Mouse (Mus musculus) spleen, embryonic (tissue): ENCODE data around the gene Med21.

ENCODE experiments used
- CTCF ChIA-PET: fragments of 350-600 bp; sonication (Branson Sonifier 250); formaldehyde crosslinking; loops from one replicate; lab custom pipeline; 2022; lab: Charles Lee

Gene Med21

GRCm38 (mm10) chr6:146678136-146679070, 36.1 kb downstream of the Med21 start:
- CTCF ChIA-PET: no interaction called here

- CTCF ChIA-PET: no interaction called here
Observed at GRCm38 (mm10) chr6:146683881-146684280, 41.5 kb downstream of the Med21 start.

GRCm38 (mm10) chr6:146685781-146686308, 43.5 kb downstream of the Med21 start:
- CTCF ChIA-PET: interaction anchor here (0.7 kb wide), 1 partner anchor 51 kb away, joined by 5 read pairs; no protein-coding TSS in a partner anchor

- CTCF ChIA-PET: interaction anchor here (0.7 kb wide), 1 partner anchor 50 kb away, joined by 5 read pairs; no protein-coding TSS in a partner anchor
Observed at GRCm38 (mm10) chr6:146686463-146687196, 44.3 kb downstream of the Med21 start.

GRCm38 (mm10) chr6:146688010-146688409, 45.7 kb downstream of the Med21 start:
- CTCF ChIA-PET: no interaction called here

GRCm38 (mm10) chr6:146688861-146689260, 46.5 kb downstream of the Med21 start:
- CTCF ChIA-PET: no interaction called here

GRCm38 (mm10) chr6:146697767-146698166, 55.4 kb downstream of the Med21 start:
- CTCF ChIA-PET: no interaction called here

- CTCF ChIA-PET: no interaction called here
Observed at GRCm38 (mm10) chr6:146698376-146698775, 56.0 kb downstream of the Med21 start.
